Mouse (Mus musculus) left cerebral cortex, postnatal 10 days (tissue): ENCODE measurements around the gene Olfr1109. TPM values are rescaled to one million over a fixed set of nuclear protein-coding genes. Genes with fewer than 3 reads are reported as not detected.

Source experiments
- DNase-seq, 2 experiments: peaks; one replicate each; pipeline ENCODE4 v3.0.0; 2021 to 2022; ENCODE audit warnings: low spot score in 2 of 2, mixed read lengths in 1 of 2; ENCODE audit errors: extremely low spot score in 1 of 2
- intact Hi-C: fragments of 180-260 bp; cut with DNase I; formaldehyde crosslinking; loops from one replicate; pipeline ENCODE4 v1.15.1; 2025
- total RNA-seq, 2 experiments: library from RNA; stranded (reverse); gene quantifications; 2 replicates each; pipeline ENCODE4 v1.2.3; 2021

Olfr1109 gene
- total RNA-seq, result not detected

- intact Hi-C loops, result no loop called here
- DNase-seq, result no peak
Observed at GRCm38 (mm10) chr2:87095908-87096307, at the start of gene Olfr1109. Olfr1109 (minus strand) TSS chr2:87096008.

GRCm38 (mm10) chr2:87140200-87140599 is 44.4 kb upstream of the Olfr1109 start, which contains the start of gene Olfr1110:
Olfr1110 (minus strand) TSS chr2:87140300.
- intact Hi-C loops, result no loop called here
- DNase-seq, result no peak

GRCm38 (mm10) chr2:87114467-87114866 is 18.7 kb upstream of the Olfr1109 start, which contains the start of gene Olfr259:
Olfr259 (minus strand) TSS chr2:87114567.
- intact Hi-C loops, result no loop called here
- no peak for DNase-seq

- intact Hi-C loops, result no loop called here
Observed at GRCm38 (mm10) chr2:87075717-87076116, 20.1 kb downstream of the Olfr1109 start, which contains the start of gene Olfr1107. Olfr1107 (minus strand) TSS chr2:87075817.

GRCm38 (mm10) chr2:87052173-87052572 is 43.6 kb downstream of the Olfr1109 start, which contains the start of gene Olfr1106:
Olfr1106 (minus strand) TSS chr2:87052273.
- no peak for DNase-seq
- intact Hi-C loops, result no loop called here

More at GRCm38 (mm10) chr2:87075717-87076116, 20.1 kb downstream of the Olfr1109 start, which contains the start of gene Olfr1107:
- no peak for DNase-seq

Other genes starting within 250 kb of the Olfr1109 start
- gene Olfr1095, start 244.3 kb downstream of the Olfr1109 start, total RNA-seq, result not detected
- not detected for gene Gm13723, start 221.2 kb downstream of the Olfr1109 start, total RNA-seq
- gene Olfr1097, start 203.8 kb downstream of the Olfr1109 start, total RNA-seq, result not detected
- not detected for gene Olfr1098, start 171.5 kb downstream of the Olfr1109 start, total RNA-seq
- gene Olfr1099, start 135.3 kb downstream of the Olfr1109 start, total RNA-seq, result not detected
- not detected for gene Olfr1100, start 116.1 kb downstream of the Olfr1109 start, total RNA-seq
- gene Olfr1101, start 104.8 kb downstream of the Olfr1109 start, total RNA-seq, result not detected
- not detected for gene Olfr1102, start 97.6 kb downstream of the Olfr1109 start, total RNA-seq
- gene Olfr1104, start 68.9 kb downstream of the Olfr1109 start, total RNA-seq, result not detected
- not detected for gene Olfr1105, start 59.5 kb downstream of the Olfr1109 start, total RNA-seq
- not detected for gene Olfr1106, start 43.7 kb downstream of the Olfr1109 start, total RNA-seq
- not detected for gene Olfr1107, start 20.2 kb downstream of the Olfr1109 start, total RNA-seq
- not detected for gene Olfr259, start 18.6 kb upstream of the Olfr1109 start, total RNA-seq
- not detected for gene Olfr1110, start 44.3 kb upstream of the Olfr1109 start, total RNA-seq
- not detected for gene Olfr1111, start 56.6 kb upstream of the Olfr1109 start, total RNA-seq
- gene Olfr1112, start 91.8 kb upstream of the Olfr1109 start, total RNA-seq, result not detected
- not detected for gene Olfr1113, start 113.0 kb upstream of the Olfr1109 start, total RNA-seq
- gene Olfr1115, start 152.0 kb upstream of the Olfr1109 start, total RNA-seq, result not detected
- not detected for gene Olfr1116, start 171.5 kb upstream of the Olfr1109 start, total RNA-seq
- not detected for gene Olfr1118, start 211.6 kb upstream of the Olfr1109 start, total RNA-seq